Mouse (Mus musculus): ENCODE measurements around the gene Casp8.
"Not testable (repeated sequence)": the region's sequence is repeated elsewhere in the genome, so short reads cannot be mapped to it uniquely, and the experiment has no call there.

Gene Casp8

DNA sequence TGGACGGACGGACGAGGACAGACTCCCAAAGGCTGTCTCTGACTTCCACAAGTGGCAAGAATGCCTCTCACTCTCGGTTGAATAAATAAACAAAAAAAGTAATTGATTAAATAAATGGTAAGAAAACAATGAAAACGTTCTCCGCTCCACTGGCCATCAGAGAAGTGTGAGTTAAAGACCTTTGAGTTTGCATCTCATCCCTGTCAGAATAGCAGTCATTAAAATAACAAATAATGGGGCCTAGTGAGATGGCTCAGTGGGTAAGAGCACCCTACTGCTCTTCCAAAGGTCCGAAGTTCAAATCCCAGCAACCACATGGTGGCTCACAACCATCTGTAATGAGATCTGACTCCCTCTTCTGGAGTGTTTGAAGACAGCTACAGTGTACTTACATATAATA lies 5.5 kb downstream of the Casp8 start:
- not testable (repeated sequence) for DNase-seq (ENCODE audit: low spot score)

- DNase-seq (ENCODE audit: low spot score): no peak
Measured at GRCm38 (mm10) chr1:58801558-58802285, 6.5 kb downstream of the Casp8 start.

GRCm38 (mm10) chr1:58802322-58803273 lies 7.4 kb downstream of the Casp8 start:
- no peak for DNase-seq (ENCODE audit: low spot score)

DNA sequence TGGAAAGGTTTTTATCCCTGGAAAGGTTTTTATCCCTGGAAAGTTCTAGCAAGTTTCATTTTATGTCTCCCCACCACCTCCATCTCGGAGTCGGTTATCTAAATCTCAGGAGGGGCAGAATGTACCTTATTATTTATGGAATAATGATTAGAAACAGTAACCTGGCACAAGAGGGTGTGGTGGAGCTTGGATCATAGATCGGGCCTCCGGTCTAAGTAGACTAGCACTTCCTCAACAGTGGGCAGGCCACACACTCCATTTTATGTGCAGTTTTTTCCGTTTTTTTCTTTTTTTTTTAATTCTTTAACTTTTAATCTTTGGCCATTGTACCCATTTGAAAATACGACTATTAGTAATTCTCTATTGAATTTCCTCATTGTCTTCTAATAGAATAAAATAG lies 8.4 kb downstream of the Casp8 start:
- no peak for DNase-seq (ENCODE audit: low spot score)

- DNase-seq (ENCODE audit: low spot score): no peak
Measured at GRCm38 (mm10) chr1:58806651-58807050, 11.5 kb downstream of the Casp8 start.

GRCm38 (mm10) chr1:58826319-58826718 lies 31.1 kb downstream of the Casp8 start:
- no peak for DNase-seq (ENCODE audit: low spot score)

DNA sequence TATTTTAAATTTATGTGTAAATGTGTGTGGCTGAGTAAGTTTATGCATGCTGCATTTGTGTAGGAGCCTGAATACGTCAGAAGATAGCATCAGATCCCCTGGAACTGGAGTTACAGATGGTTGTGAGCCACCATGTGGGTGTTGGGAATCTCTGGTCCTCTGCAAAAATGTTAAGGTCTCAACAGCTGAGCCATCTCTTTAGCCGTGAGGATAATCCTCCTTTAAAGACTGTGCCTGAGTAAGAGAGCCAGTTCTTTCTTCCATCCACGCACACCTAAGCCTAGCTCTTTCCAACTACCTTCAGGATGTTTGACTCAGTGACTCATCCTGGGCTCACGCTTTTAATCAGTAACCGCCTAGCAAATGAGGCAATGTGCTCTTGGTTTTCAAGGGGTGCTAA lies 35.6 kb downstream of the Casp8 start:
- no peak for DNase-seq (ENCODE audit: low spot score)

DNA sequence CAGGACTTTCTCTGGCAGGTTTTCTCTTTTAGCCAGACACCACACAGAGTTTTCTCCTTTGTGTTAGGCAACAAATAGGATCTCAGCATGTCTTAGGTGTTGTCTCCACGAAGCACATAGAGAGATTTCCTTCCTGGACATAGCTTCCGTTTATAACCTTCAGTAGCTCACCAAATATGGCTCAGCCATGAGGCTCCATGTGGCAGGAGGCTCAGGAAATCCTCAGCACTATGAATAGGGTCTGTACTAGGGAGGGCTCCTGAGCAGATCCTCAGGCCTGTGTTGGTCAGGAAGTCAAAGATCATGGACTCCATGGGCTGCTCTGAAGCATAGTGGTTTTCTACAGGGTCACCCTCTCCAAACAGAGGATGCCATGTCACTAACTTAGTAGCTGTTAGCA lies 37.0 kb downstream of the Casp8 start:
- no peak for DNase-seq (ENCODE audit: low spot score)

GRCm38 (mm10) chr1:58856811-58857210 lies 61.6 kb downstream of the Casp8 start:
- not testable (repeated sequence) for DNase-seq (ENCODE audit: low spot score)

GRCm38 (mm10) chr1:58859131-58859530 lies 64.0 kb downstream of the Casp8 start:
- not testable (repeated sequence) for DNase-seq (ENCODE audit: low spot score)

DNA sequence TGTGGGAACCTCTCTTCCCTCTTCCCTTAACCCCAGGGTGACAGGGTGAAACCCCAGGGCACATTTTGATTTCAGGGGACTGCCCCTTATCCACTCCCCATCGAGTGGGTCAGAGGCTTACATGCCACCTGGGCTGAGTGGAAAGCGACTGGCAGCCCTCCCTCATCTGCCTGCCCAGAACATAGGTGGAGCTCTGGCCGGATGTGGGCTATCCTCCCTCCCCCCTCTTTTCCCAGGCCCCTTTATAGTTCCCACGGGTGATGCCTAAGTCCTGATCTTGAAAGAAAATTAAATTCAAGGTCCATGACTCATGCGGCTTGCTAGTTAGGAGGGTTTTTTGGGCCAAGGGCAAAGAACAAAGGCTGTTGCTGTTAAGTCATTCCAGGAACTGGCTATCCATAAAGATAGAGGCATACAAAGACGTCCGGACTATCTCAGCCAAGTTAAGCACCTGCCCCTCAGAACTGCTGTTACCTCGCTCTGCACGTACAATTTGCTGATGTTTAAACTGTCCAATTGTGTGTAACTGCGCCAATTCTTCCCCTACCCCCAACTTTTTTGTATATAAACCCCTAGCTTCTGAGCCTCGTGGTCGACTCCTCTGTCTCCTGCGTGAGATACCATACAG lies 64.7 kb downstream of the Casp8 start:
- DNase-seq (ENCODE audit: low spot score): not testable (repeated sequence)

DNA sequence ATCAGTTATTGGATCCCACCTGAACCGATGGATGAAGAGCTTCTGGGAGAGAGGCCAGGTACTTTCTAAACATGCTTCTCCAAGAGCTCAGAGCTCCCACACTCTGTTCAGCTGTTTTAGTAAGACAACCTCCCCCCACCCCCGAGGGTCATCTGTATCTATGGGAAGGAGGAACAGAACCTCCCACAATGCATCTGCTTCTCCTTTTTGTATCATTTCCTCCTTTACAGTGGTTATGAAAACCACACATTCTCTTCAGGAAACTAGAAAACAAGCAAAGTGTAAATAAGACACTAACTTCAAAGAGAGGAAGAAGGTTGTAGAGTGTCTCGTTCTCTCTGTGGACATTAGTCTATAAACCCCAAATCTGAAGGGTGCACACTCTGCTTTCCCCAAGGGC lies 65.4 kb downstream of the Casp8 start:
- not testable (repeated sequence) for DNase-seq (ENCODE audit: low spot score)

DNA sequence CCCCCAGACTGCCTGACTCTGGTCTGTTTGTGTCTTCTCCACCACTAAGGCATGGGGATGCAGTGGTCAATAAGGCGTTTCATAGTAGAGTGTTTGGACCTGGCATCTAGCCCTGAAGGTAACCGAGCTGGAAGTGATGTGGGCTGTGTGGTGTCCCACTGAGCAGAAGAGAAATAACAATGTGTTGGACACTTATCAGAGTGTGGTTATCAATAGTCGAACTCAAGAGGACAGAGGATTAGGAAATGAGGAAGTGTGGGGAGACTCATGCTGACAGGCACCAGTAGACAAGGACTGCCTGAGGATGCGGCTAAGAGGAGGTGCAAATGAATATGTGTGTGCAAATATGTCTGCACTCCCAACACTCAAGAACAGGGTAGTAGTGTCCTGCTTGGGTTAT lies 81.3 kb downstream of the Casp8 start:
- DNase-seq (ENCODE audit: low spot score): not testable (repeated sequence)

GRCm38 (mm10) chr1:58879291-58879690 lies 84.1 kb downstream of the Casp8 start:
- DNase-seq (ENCODE audit: low spot score): not testable (repeated sequence)

GRCm38 (mm10) chr1:58883279-58883678 lies 88.1 kb downstream of the Casp8 start:
- not testable (repeated sequence) for DNase-seq (ENCODE audit: low spot score)

DNA sequence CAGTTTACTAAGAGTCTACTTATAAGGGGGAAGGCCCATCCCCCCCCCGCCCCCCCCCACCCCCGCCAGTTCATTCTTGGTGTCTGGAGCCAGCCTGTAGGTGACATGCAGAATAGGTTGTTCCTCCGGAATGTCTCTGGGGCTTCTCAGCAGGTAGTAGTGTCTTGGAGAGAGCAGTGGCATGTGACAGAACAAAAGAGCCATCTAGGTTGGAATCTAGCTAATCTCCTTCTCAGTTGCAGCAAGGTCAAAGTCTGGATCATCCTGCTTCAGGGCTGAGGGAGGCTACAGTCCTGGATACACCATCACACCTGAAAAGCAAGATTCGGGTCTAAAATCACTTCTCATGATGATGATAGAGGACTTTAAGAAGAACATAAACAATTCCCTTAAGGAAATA lies 90.5 kb downstream of the Casp8 start:
- DNase-seq (ENCODE audit: low spot score): no peak

- peak; percentile 16 for DNase-seq (ENCODE audit: low spot score)
Measured at GRCm38 (mm10) chr1:58889826-58890546, 94.8 kb downstream of the Casp8 start.

DNA sequence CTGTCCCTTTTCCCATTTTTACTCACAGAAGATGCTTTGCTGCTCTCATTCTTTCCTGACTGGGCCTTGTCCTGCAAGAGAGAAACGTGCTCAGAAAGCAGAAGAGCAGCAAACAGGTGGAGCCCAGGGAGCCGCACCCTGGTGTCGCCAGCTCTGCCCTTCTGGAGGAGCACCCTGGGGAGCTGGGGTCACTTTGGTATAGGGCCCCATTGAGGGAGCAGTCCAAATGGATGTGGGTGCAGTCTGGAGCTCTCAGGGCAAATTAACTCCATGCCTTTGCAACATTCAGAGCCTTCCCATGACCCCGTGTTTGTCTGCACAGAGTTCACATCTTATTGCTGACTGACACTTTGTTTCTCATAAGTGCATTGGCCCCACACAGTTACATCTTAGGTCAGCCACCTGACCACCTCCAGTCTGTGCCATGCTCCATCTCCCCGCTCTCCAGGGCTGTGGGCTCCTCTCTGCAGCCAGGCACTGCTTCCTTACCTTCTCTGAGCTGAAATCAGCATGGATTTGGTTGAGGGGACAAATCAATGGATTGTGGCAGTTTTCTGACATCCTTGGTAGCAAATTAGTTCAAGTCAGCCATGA lies 95.6 kb downstream of the Casp8 start:
- DNase-seq (ENCODE audit: low spot score): not testable (repeated sequence)

DNA sequence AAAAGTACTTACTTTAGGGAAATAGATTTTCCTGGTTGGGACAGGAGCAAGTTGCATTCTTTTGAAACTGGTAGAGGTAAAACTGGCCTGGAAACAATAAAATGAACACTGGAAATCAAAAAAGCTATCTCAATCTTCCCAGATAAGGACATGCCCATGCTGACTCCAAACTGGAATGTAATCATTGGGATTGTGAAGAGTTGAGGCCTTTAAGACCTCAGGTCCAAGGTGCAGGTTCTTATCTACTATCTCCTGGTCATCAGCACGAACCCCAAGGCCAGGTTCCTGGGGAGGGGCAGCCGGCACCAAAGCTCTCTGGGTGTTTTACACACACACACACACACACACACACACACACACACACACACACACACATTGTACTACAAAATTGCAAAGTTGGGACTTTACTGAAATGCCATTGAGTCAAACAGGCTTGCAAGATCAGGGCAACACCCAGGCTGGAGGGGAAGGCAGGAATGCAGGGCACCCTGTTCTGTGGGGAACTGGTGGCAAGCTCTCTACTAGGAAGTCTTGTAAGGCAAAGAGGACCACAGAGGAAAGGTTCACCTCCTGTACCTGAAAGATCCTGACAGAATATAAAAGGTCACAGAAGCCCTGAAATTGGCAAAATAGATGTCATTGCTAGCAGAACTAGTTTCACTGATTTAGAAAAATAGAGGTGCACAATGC lies 96.5 kb downstream of the Casp8 start:
- not testable (repeated sequence) for DNase-seq (ENCODE audit: low spot score)

DNA sequence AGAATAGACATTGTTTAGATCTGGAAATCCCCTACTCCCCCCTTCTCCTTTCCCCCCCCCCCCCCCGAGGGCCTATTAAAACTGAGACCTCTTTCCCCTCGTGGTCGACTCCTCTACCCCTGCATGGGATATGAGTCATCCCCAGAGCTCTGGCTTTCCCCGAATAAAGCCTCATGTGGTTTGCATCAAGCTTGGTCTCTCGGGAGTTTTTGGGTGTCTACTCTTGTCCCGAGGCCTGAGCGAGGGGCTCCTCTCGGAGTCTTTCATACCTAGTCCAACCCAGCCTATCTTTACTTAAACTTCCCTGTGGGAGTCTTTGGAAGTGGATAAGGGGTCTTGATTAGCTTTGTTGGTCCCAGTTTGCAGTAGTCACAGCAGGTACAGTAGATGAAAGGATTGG lies 97.2 kb downstream of the Casp8 start:
- not testable (repeated sequence) for DNase-seq (ENCODE audit: low spot score)

Data from embryo, embryonic 10 days (tissue).